Mouse (Mus musculus): ENCODE measurements around the gene Flvcr1. TPM values are rescaled to one million over a fixed set of nuclear protein-coding genes. Genes with fewer than 3 reads are reported as not detected.

Flvcr1 gene
- 10 to 100 TPM; 12.6 to 13.0 TPM for total RNA-seq (2021)

DNA sequence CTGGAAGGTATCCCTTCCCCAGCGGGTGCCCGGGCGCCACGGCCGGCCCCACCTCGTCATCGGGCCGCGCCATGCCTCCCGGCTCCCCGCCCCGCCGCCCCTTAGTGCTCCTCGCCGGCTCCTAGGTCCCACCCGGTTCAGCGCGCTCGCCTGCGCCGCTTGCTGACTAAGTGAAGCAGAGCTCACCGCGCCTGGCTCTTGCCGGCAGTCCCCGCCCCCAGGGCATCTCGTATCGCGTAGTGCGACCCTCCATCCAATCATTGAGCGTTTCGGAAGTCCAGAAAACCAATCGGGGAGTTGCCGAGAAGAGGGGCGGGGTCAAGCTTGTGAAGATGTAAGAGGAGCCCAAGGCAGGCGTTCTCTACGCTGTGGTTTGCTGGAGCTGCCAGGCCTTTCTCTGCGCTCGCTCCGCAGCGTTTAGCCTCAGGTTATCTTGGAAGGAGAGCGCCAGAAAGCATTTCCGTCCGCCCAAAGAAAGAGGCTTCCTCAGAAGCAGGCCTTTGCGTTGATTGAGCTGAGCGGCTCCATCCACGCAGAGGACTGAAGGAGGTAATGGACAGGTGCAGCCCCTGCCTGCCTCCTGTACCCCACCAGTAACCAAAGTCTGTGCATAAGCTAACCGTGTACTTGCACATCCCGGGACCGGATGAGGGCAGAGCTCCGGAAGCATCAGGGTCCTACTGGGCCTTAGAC is at the start of gene Flvcr1:
Gene Flvcr1, minus strand, starts transcription at position 138 of the 693 bp plus-strand sequence.
- DNase-seq = peak; percentile 98

DNA sequence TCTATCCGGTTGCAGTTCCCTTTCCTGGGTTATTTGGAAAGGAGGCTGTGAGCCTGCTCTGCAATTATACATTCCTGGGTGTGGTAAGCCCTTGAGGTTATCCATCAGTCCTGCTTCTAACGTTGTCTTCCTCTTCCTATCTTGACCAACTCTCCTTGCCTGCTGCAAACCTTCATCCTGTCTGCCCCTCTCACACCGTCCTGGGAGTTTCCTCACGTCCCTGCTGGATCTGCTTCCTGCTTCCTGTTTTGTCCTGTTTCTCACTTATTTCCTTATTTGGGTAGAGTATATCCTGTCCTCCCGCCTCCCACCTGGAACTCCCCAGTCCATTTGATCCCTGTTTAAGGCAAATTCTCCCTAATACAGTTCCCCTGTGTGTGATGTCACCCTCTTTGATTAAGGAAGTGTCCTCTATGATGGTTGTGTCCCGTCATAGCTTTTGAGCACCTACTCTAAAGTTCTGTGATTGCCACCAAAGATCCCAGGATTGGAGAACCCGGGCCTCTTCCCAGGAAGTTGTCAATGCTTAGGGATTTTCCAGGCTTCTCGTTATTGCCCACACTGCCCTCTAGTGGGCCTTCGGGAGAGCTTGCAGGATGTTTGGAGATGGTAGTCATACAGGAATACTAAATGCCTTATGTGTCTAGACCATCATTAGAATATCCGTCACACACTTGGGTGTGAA is 49.4 kb upstream of the Flvcr1 start:
- peak; percentile 73 for DNase-seq

DNA sequence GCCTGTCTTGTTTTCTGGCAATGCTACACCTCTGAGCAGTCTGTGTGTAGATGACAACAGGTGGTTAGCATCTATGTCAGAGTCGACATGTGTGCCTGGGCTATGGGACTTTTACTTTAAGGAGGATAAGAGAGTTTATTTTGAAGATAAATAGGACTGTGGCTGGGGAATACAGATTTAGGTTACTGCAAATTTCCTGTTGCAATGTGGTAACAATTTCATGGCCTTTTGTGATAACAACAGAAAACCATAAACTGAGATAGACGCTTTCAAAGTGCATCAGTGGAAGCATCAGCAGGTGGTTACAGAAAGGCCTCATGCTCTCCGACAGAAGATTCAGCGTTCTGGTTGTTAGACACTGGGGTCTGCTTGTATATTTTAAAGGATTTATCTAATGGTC is 47.5 kb upstream of the Flvcr1 start:
- DNase-seq = no peak

DNA sequence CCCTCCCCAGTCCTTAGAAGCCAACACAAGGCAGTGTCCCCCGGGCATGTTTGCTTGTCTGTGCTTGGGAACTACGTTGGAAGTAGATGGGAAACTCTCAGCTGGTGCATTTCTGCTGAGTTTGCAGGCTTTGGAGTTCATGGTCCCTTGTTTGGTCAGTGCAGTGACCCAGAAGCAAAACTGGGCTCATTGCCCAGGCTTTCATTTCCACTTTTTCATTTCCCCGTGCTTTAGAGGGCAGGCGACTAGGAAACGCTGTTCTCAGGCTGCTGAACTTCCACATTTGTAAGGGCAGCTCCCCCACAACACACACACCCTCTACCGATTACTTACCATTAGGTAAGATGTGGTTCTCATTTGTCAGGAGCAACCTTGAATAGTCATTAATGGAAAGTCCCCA is 47.0 kb upstream of the Flvcr1 start:
- peak; percentile 48 for DNase-seq

DNA sequence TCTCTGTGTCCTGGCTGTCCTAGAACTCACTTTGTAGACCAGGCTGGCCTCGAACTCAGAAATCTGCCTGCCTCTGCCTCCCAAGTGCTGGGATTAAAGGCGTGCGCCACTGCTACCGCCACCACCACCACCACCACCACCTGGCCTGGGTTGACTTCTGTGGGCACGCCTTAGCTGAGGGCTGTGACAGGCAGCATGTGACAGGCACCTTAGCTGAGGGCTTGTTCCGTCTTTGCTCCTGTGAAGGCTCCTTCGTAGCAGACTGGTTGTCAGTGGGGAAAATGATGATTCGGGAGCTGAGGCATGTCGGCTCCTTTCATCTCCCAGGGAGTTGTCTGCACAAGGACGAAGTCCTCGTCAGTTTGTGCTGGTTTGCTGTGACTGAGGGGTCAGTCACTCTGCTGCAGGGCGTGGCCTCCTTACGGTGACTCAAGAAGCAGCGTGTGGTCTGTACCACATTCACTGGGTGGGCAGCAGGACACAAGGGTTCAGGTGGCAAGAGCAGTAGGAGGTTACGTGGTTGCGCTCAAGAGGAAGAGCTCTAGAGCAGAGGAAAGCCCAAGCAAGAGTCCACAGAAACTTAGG is 46.5 kb upstream of the Flvcr1 start:
- DNase-seq = no peak

DNA sequence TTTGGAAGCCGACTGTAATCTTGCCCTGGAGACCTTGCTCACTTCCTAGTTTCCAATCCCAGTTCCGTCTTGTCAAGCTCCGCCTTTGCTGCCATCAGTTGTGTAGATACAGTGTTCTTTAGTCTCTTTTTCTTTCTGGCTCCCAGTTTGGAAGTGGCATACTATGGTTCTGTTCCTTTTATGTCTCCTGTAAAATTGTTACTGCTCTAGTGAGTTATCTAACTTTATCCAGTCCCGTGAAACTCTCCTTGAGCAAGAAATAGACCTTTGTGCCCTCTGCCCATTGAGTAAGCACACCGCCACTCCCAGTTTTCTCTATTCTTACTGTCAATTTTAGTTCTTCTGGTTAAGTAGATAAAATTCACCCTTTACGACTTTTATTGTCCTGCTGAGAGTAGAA is 45.7 kb upstream of the Flvcr1 start:
- no peak for DNase-seq

DNA sequence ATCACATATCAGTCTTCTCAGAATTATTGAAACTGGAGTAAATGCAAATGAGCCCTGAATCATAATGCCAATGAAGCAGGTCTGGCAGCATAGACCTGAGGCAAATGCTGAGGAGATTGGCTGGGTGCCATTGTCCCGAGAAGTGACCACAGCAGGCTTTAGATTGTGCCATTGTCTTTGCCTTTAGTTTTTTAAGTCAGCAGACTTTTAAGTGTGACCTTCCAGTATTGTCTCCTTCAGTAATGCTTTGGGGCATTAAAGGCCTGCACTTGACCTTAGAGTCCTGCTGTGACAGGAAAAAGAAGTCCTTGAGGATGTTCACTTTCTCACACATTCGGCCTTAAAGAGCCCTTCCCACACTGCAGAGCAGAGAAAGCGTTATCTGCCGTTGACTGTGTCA is 44.3 kb upstream of the Flvcr1 start:
- no peak for DNase-seq

DNA sequence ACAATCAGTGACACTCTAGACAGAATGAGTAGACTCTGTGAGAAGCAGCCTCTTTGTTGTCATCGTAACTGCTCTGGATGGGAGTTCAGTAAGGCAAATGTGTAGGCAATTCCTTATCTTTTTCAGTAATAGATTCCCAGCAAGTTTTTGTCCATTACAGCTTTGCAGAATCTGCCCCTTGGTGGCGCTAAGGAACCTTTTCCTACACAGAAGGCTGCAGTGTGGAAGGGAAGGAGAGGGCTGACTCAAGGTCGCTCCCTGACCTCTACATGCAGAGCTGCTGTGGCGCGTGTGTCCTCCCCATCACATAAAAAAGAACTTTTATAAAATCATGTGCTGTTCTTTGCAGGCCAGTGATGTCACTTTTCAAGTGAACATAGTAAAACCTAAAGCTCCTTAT is 42.4 kb upstream of the Flvcr1 start:
- DNase-seq = peak; percentile 28

DNA sequence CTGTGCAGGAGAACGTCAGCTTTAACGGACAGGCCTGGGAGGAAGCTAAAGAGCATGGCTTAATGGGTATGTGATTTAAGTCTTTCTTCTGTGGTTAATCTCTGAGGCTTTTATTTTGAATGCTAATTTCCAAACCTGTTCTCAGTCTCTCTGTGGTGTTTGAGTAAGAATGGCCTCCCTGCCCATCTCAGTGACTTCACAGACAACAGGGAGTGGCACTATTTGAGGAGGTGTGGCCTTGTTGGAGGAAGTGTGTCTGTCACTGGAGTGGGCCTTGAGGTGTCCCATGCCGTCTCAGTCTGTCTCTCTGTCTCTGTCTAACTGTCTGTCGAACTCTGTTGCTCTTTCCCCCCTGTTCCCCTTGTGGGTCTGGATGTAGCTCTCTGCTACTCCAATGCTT is 39.2 kb upstream of the Flvcr1 start:
- no peak for DNase-seq

DNA sequence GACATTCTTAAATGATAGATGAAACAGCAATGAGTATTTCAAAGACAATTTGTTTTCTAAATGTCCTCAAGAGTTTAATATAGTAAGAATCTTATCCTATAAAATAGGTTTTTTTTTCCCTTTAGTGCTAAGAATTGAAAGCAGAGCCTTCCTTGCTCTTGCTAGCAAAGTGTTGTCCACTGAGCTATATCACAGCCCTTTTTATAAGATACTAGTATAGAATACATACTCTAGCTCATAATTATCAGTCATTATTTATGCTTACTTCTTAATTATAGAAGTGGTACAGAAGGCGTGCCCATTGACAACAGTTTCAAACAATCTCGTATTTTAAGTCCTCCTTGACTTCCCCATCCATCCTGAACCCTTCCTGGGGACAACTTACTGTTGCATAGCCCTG is 38.6 kb upstream of the Flvcr1 start:
- DNase-seq = no peak

DNA sequence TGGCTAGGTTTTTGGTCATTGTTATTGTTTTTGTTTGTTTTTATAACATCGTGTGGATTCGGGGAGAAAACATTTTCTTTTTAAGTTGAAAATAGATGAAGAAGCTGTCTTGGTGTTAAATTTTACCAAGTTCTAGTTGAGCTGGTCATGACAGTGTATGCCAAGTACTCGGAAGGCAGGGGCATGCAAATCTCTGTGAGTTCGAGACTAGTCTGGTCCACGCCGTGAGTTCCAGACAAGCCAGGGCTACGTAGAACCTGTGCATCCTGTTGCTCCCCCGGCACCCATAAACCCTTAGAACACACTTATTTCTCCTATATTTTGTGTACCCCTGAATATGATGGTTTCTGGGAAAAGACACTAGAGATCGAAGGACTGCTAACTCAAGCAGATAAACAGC is 37.7 kb upstream of the Flvcr1 start:
- no peak for DNase-seq

DNA sequence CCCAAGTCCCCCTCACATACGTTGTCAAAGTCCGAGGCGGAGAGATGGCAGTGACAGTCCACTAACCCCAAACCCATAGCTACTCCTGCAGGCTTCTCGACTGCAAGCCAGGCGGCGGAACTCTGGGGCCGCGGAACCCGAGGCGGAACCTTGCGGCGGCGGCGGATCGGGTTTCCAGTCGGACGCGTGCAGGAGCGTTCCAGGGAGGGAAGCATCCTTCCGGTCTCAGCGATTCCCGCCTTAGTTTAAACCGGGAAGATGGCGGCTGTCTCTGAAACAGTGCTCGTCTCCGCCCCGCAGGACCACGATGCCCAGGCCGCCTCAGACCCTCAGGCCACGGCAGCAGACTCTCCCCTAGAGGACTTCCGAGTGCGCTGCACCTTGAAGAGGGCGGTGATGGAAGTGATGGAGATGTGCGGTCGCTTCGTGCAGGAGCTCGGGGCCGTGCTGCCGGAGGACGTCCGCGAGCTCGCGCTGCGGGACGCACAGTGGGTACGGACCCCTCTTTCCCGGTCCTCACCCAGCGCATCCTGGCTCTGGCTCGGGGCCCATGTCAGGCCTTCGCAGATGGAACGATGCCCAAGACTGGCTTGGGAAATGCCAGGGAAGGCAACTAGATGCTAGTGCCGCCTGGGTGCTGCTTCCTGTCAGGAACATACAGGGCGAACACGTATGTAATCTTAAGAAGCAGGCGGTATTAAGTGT is 37.0 kb upstream of the Flvcr1 start, which contains the start of the genes Tatdn3 and Nsl1:
Gene Tatdn3, minus strand, starts transcription at position 152 of the 705 bp plus-strand sequence.
Gene Nsl1, plus strand, starts transcription at position 232 of the 705 bp plus-strand sequence.
- peak; percentile 97 for DNase-seq

DNA sequence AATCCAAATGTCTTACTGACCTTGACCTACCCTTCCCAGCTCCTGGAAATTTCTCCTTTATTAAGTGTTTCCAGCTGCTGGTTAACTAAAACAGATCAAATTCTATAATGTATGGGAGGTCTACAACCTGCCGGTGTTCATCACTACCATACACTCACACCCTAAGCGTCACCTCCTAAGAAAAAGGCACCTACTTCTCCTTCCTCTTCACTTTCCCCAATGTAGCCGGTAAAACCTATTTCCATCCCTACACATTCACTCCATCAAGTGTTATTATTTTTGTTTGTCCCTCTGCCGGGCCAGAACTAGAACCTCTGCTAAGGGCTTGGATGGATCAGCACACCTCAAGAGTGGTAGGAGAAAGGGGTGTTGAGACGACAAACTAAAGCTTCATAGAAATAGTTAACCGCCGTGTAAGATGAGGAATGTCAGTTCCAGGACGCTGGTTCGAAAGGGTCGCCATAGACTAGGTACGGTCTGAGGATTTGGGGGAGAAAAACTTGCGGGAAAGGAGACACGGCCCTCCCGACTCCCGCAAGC is 36.4 kb upstream of the Flvcr1 start:
- no peak for DNase-seq

DNA sequence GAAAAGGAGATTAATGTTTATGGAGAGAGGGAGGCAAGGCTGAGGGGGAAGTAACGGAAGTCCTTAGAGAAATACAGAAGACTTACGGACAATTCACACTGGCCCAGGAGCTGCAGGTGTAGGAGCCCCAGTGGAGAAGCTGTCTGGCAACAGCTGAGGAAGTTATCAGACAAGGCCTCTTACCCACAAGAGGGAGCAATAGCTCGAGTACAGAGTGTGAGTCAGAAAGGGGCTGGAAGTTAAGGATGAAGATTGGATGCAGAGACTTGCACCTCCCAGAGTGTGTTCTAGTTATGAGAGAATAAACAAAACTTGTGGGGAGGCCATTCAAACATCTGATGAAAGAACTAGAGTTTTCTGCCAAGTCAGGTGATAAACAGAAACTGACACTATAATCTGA is 31.5 kb upstream of the Flvcr1 start:
- DNase-seq = no peak

DNA sequence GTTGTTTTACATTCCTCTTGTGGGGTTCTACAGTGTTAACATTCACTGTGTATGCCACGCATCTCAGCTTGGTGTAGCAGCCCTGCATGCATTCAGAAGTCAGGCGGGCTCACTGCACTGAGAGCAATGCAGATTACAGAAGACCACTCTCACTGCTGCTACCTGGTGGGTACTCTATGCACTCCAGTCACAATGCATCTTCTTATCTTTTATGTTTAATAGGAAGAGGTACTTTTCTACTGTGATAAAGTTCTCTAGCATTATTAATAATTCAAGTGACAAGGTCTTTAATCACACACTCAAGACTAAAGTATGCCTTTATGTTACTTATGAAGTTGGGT is 29.5 kb upstream of the Flvcr1 start:
- DNase-seq = no peak

DNA sequence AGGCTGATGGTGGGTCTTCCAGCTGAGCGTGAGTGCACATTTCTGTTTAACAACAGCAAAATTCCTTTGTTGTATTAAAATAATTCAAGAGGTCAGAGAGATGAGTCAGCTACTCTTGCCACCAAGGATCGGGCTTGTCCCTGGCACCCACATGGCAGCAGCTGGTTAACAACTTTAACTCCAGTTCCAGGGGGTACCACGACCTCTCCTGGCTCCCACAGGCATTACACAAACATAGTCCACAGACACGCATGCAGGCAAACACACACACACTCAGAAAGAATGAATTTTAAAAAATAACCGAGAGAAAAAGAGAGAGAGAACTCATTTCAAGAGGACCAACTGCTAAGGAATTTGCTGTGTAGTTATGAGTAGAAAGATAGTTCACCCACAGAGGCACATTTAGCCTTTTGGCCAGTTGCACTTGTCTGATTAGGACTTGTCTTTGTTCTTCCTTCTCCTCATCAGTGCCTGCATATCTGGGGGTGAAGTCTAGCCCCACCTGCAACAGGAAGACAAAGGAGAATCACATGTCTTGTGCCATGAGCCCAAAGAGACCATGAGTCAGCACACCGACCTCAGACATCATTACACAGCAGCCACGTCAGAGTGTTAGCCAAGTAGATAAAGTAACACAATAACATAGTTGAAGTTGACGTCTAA is 29.0 kb upstream of the Flvcr1 start:
- no peak for DNase-seq

DNA sequence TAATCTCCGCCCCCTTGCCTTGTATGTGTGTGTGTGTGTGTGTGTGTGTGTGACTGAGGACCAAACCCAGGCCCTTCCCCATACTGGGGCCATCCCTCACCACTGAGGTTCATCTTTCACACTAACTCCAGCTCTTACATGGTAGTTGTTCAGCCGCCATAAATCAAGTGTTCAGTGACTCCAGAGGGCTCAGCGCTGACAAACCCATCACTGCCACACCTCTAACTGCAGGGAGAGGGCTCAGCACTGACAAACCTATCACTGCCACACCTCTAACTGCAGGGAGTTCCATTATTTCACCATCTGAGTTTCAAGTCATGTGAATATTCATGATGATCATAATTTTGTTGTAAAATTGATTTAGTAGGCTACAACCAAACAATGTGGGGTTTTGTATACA is 27.6 kb upstream of the Flvcr1 start:
- DNase-seq = no peak

DNA sequence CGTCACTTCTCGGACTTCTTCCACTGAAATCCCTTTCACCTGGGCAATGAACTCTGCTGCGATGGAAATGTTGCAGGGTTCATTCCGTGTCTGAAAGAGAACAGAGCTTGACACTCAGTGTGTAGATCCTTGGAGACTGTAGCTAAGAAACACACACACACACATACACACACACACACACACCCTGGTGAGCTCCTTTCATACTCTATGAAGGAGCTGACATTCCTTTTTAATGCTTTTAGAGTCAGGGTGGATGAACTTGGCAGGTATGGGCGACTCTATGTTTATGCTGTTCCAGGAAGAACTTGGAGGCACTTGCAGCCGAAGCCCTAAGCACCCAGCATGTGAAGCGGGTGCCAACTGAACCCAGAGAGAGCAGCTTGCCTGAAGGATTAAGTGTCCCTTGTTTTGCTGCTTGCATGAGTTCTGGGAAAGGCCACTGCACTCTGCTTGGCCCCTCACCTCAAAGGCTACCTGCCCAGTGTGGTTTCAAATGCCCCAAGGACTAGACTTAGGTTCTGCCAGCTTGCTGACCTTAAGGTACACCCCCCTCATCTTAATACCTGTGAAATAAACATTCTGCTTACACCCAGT is 20.4 kb upstream of the Flvcr1 start:
- no peak for DNase-seq

DNA sequence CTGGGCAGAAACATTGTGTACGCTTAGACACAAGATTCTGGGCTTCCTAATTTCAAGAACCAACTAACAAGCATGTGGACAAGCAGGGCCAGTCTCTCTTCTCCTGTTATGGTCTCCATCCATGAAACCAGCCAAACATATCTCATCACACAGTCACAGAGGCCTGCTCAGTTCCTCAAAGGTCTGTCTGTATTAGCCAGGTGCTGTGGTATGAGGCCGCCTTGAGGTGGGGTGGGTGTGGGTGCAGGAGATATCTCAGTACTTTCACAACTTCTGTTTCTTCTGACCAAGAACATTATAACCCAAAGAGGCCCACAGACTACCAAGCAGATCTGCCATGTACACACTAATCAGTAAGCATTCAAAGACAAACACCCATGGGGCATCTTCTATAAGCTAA is 19.3 kb upstream of the Flvcr1 start:
- DNase-seq = no peak

DNA sequence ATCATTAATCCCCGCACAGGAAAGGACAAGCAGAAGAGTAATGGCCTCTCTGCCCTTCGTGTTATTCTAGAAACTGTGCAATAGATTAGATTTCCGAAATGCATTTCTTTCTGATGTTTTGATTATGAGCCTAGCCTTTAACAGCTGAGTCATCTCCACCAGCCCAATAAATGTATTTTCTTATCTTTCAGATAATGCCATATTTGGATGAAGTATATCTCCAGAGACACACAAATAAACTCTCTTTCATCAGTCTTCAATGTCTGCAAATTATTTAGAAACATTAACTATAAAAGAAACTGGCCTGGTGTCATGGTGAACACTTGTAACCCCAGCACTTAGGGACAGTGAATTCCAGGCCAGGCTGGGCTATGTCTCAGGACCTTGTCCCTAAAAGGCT is 16.7 kb upstream of the Flvcr1 start:
- DNase-seq = no peak

DNA sequence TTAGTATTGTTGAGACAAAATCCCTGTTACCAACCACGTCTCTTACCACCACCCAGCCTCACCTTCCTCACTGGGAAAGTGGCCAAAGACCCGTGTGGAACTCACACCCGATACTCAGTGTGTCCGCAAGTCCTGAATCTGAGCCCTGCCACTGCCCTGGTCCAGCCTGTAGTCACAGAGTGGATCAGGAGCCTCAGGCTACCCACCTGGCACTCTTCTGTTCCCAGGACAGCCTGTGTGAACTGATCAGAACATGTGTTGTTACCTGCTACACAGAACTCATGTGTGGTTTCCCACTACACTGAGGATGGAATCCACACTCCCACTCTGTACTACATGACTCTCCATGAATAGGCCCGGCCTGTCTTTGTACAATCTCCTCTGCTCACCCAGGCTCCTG is 16.1 kb upstream of the Flvcr1 start:
- DNase-seq = no peak

DNA sequence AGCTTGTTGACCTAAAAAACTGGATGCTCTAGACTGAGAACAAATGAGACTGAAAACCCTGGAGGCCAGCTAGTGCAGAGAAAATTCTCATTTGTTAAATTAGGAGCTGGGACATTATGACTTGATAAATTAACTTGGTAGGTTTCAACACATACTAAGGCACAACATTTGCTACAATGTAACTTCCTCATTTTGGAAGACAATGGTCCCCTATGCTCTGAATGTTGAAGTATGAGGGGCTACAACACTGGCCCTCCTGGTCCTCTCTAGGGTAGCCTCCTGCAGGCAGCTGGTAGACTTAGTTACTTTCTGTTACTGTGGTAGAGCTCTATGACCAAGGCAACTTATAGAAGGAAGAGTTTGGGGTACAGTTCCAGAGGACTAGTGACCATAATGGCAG is 15.4 kb upstream of the Flvcr1 start:
- DNase-seq = no peak
